Mouse (Mus musculus) hindbrain, embryonic 13.5 days (tissue): ENCODE measurements at regions not wholly inside any gene's neighbourhood (a gene's known extent, or its start where the extent isn't known, plus 50 kb on each side); places are given as distances from the start of the nearest gene placed in this dataset.

Experiments used
- ATAC-seq: fragments of 200-750 bp; cut with Nextera tagmentation; 2 replicates; pipeline ENCODE4 v1.8.0; 2017; ENCODE audit warnings: moderate TSS enrichment; ENCODE audit not compliant: low FRiP score
- H3K27ac ChIP-seq: fragments of 300-500 bp; sonication (generic); 2 replicates; pipeline ENCODE4 v1.5.1; 2015; ENCODE audit warnings: inconsistent platforms, mild to moderate bottlenecking, moderate library complexity
- H3K27me3 ChIP-seq: fragments of 300-500 bp; sonication (generic); 2 replicates; pipeline ENCODE4 v1.6.1; 2015; ENCODE audit warnings: mild to moderate bottlenecking, inconsistent platforms
- H3K36me3 ChIP-seq: fragments of 300-500 bp; sonication (generic); 2 replicates; pipeline ENCODE4 v1.6.1; 2015; ENCODE audit warnings: mild to moderate bottlenecking, inconsistent platforms
- H3K4me1 ChIP-seq: fragments of 300-500 bp; sonication (generic); replicated peaks from 2 replicates; pipeline ENCODE4 v1.6.1; 2015; ENCODE audit warnings: inconsistent platforms
- H3K4me2 ChIP-seq: fragments of 300-500 bp; sonication (generic); 2 replicates; pipeline ENCODE4 v1.6.1; 2015; ENCODE audit warnings: inconsistent platforms, mild to moderate bottlenecking, moderate library complexity
- H3K4me3 ChIP-seq: fragments of 300-500 bp; sonication (generic); 2 replicates; pipeline ENCODE4 v1.5.1; 2015; ENCODE audit warnings: mild to moderate bottlenecking, inconsistent platforms
- H3K9ac ChIP-seq: fragments of 300-500 bp; sonication (generic); 2 replicates; pipeline ENCODE4 v1.6.1; 2015; ENCODE audit warnings: mild to moderate bottlenecking, inconsistent platforms
- H3K9me3 ChIP-seq: fragments of 300-500 bp; sonication (generic); 2 replicates; pipeline ENCODE4 v1.6.1; 2016; ENCODE audit warnings: inconsistent platforms
- WGBS: fragments of 180-500 bp; shearing (Covaris S2); methylation state at CpG from one replicate; pipeline ENCODE4 v1.1.7; 2015; 5-methylcytosine and 5-hydroxymethylcytosine counted together

- Histone ChIP-seq H3K9me3 (no peaks in the 10 kb centered on the region), H3K4me3 (no peak overlapping the region), H3K4me2 (no peak overlapping the region), H3K9ac (no peak overlapping the region), H3K27ac (no peak overlapping the region), H3K4me1 (no peaks in the 10 kb centered on the region), H3K36me3 (no peaks in the 10 kb centered on the region), H3K27me3 (no peaks in the 10 kb centered on the region)
- ATAC-seq: no peak
- 92% methylated on average over 2 of the region's 2 CpGs for WGBS
These were observed 54.1 kb downstream of the Nog start for GRCm38 (mm10) chr11:89247991-89248390.

GRCm38 (mm10) chr11:89243370-89243769, 58.8 kb downstream of the Nog start:
- 13% methylated on average over 3 of the region's 3 CpGs for WGBS
- no peak overlapping the region for H3K4me3 ChIP-seq
- no peak overlapping the region for H3K9ac ChIP-seq
- ATAC-seq: no peak
- no peak overlapping the region for H3K4me2 ChIP-seq
- H3K27me3 ChIP-seq: no peaks in the 10 kb centered on the region
- no peaks in the 10 kb centered on the region for H3K36me3 ChIP-seq
- H3K4me1 ChIP-seq: no peaks in the 10 kb centered on the region
- no peak overlapping the region for H3K27ac ChIP-seq
- H3K9me3 ChIP-seq: no peaks in the 10 kb centered on the region

GRCm38 (mm10) chr11:89242130-89242529, 60.0 kb downstream of the Nog start:
- Histone ChIP-seq H3K36me3 (no peaks in the 10 kb centered on the region), H3K4me3 (no peak overlapping the region), H3K27me3 (no peaks in the 10 kb centered on the region), H3K4me1 (no peaks in the 10 kb centered on the region), H3K9ac (no peak overlapping the region), H3K27ac (no peak overlapping the region), H3K4me2 (no peak overlapping the region), H3K9me3 (no peaks in the 10 kb centered on the region)
- 53% methylated on average over 2 of the region's 2 CpGs for WGBS
- ATAC-seq: no peak

- Histone ChIP-seq H3K36me3 (no peaks in the 10 kb centered on the region), H3K9ac (no peak overlapping the region), H3K4me2 (no peak overlapping the region), H3K9me3 (no peaks in the 10 kb centered on the region), H3K4me1 (no peaks in the 10 kb centered on the region), H3K27ac (no peak overlapping the region), H3K27me3 (no peaks in the 10 kb centered on the region), H3K4me3 (no peak overlapping the region)
- 66% methylated on average over 9 of the region's 9 CpGs for WGBS
- ATAC-seq: no peak
These were observed 62.2 kb downstream of the Nog start for GRCm38 (mm10) chr11:89239891-89240290.

- no peak for ATAC-seq
- H3K27ac ChIP-seq: no peak overlapping the region
- no peak overlapping the region for H3K4me3 ChIP-seq
- WGBS: 93% methylated on average over 3 of the region's 3 CpGs
- no peaks in the 10 kb centered on the region for H3K4me1 ChIP-seq
- no peak overlapping the region for H3K9ac ChIP-seq
- no peaks in the 10 kb centered on the region for H3K36me3 ChIP-seq
- H3K4me2 ChIP-seq: no peak overlapping the region
- H3K27me3 ChIP-seq: no peaks in the 10 kb centered on the region
- H3K9me3 ChIP-seq: no peaks in the 10 kb centered on the region
These were observed 65.2 kb downstream of the Nog start for GRCm38 (mm10) chr11:89236904-89237303.

- Histone ChIP-seq H3K9ac (no peak overlapping the region), H3K36me3 (no peaks in the 10 kb centered on the region), H3K27ac (no peak overlapping the region), H3K4me1 (no peaks in the 10 kb centered on the region), H3K4me3 (no peak overlapping the region), H3K27me3 (no peaks in the 10 kb centered on the region), H3K9me3 (no peaks in the 10 kb centered on the region), H3K4me2 (no peak overlapping the region)
- no peak for ATAC-seq
- WGBS: 55% methylated on average over 9 of the region's 9 CpGs
These were observed 69.2 kb downstream of the Nog start for GRCm38 (mm10) chr11:89232884-89233480.

GRCm38 (mm10) chr11:89229726-89230125, 72.4 kb downstream of the Nog start:
- ATAC-seq: no peak
- Histone ChIP-seq H3K4me3 (no peak overlapping the region), H3K27me3 (no peaks in the 10 kb centered on the region), H3K9ac (no peak overlapping the region), H3K27ac (no peak overlapping the region), H3K9me3 (no peaks in the 10 kb centered on the region), H3K4me1 (no peaks in the 10 kb centered on the region), H3K36me3 (no peaks in the 10 kb centered on the region), H3K4me2 (no peak overlapping the region)
- 69% methylated on average over 5 of the region's 5 CpGs for WGBS

DNA sequence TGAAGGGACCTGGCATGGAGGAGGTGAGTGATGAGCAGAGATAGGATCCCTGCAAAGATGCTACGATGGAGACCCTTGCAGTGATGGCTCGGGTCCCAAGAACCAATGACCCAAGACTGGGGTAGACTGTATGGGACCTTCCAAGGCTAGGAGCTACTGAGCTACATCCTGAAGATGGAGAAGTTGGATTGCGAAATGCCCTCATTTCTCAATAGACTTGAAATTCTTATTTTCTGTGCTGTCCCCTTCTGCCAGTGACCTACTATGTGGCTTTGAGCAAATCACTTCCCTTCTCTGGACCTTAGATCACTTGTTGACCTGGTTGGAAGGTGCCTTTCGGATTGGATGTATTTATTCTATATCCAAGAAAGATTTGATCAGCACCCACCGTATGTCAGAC, 88.9 kb downstream of the Nog start:
- peaks cover 5% of the 10 kb centered on the region; the same call in 1 of the 2 replicates for H3K4me1 ChIP-seq
- no peaks in the 10 kb centered on the region for H3K36me3 ChIP-seq
- 93% methylated on average over 5 of the region's 5 CpGs for WGBS
- ATAC-seq: no peak
- no peak overlapping the region for H3K27ac ChIP-seq
- no peak overlapping the region for H3K4me2 ChIP-seq
- no peak overlapping the region for H3K9ac ChIP-seq
- no peak overlapping the region for H3K4me3 ChIP-seq
- H3K9me3 ChIP-seq: no peaks in the 10 kb centered on the region
- no peaks in the 10 kb centered on the region for H3K27me3 ChIP-seq

GRCm38 (mm10) chr11:89209531-89209950, 92.6 kb downstream of the Nog start:
- no peak for ATAC-seq
- H3K9me3 ChIP-seq: no peaks in the 10 kb centered on the region
- 25% methylated on average over 11 of the region's 11 CpGs for WGBS
- H3K4me3 ChIP-seq: no peak overlapping the region
- H3K4me1 ChIP-seq: peaks cover 5% of the 10 kb centered on the region; the same call in 1 of the 2 replicates
- H3K27me3 ChIP-seq: no peaks in the 10 kb centered on the region
- no peak overlapping the region for H3K9ac ChIP-seq
- no peak overlapping the region for H3K27ac ChIP-seq
- no peaks in the 10 kb centered on the region for H3K36me3 ChIP-seq
- H3K4me2 ChIP-seq: no peak overlapping the region

- no peak overlapping the region for H3K4me2 ChIP-seq
- no peaks in the 10 kb centered on the region for H3K27me3 ChIP-seq
- H3K4me3 ChIP-seq: no peak overlapping the region
- no peak for ATAC-seq
- H3K27ac ChIP-seq: no peak overlapping the region
- H3K36me3 ChIP-seq: no peaks in the 10 kb centered on the region
- no peaks in the 10 kb centered on the region for H3K9me3 ChIP-seq
- H3K9ac ChIP-seq: no peak overlapping the region
- H3K4me1 ChIP-seq: peaks cover 5% of the 10 kb centered on the region; the same call in 1 of the 2 replicates
- 54% methylated on average over 6 of the region's 6 CpGs for WGBS
These were observed 93.1 kb downstream of the Nog start for GRCm38 (mm10) chr11:89209072-89209471.

DNA sequence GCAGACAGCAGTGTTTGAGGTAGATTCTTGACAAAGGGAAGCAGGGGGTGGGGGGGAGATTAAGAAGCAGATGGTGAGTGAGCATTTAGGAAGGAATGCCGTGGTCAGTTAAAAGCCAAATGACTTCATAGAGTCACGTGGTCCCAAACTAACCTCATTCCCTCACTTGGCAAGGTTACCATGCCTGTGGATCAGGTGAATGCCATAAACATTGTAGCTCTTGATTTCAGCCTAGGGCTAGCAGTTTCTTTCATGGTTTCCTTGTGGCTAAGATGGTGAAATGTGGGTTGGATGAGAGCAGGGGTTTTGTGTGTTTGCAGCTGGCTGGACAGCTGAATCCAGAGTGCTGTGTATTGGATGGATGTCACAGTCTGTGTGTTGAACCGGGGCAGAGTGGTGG, 95.3 kb downstream of the Nog start:
- H3K36me3 ChIP-seq: no peaks in the 10 kb centered on the region
- H3K9ac ChIP-seq: no peak overlapping the region
- peaks cover 5% of the 10 kb centered on the region; the same call in 1 of the 2 replicates for H3K4me1 ChIP-seq
- H3K9me3 ChIP-seq: no peaks in the 10 kb centered on the region
- H3K27ac ChIP-seq: no peak overlapping the region
- 54% methylated on average over 3 of the region's 3 CpGs for WGBS
- H3K27me3 ChIP-seq: no peaks in the 10 kb centered on the region
- no peak overlapping the region for H3K4me2 ChIP-seq
- no peak for ATAC-seq
- no peak overlapping the region for H3K4me3 ChIP-seq

DNA sequence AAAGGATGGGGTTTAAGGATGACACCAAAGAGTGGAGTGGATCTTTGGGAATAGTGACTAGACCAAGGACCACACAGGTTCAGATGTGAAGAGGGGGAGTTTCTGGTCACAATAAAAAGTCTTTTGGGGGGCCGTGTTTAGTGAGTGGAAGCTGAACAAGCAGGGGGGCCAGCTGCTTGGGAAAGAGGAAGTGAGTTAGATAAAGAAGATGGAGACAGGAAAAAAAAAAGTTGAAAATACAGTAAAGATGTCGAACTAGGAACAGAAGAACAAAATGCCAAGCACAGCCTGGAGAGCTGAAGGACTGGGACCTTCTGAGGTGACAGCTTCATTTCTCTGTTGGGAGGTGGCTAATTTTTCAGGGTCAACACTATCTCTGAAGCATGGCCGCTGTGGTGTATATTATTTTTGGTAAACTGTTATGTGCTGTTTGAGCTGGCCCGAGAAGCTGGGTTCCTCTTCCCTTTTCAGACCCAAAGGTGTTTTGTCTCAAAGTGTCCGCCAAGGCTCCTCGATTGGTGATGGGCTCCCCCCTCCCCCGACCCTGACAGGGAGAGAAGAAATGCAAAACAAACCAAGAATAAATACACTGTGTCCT, 97.1 kb downstream of the Nog start:
- Histone ChIP-seq H3K9ac (no peak overlapping the region), H3K4me3 (no peak overlapping the region), H3K4me1 (peaks cover 5% of the 10 kb centered on the region; the same call in 1 of the 2 replicates), H3K4me2 (no peak overlapping the region), H3K27me3 (no peaks in the 10 kb centered on the region), H3K36me3 (no peaks in the 10 kb centered on the region), H3K27ac (no peak overlapping the region), H3K9me3 (no peaks in the 10 kb centered on the region)
- ATAC-seq: no peak
- 77% methylated on average over 7 of the region's 7 CpGs for WGBS

DNA sequence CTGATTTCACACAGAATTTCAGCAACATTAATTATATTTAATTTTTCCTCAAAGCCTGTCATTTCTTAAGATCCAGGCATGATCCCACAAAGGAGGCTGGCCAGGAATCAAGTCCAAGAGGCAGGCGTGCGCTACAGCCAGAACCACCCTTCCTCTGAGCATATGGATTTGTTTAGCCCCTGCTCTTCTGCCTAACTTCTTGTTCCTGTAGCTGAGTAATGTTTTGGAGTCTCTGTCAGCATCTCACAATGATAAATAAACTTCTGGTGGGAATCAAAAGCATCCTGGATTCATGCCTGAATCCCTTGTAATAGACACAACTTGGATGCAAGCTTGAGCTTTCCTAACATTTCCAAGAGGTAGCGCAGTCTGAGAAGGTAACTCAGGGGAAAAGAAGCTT, 101.7 kb downstream of the Nog start:
- no peak overlapping the region for H3K4me2 ChIP-seq
- WGBS: 92% methylated on average over 3 of the region's 3 CpGs
- no peaks in the 10 kb centered on the region for H3K4me1 ChIP-seq
- no peaks in the 10 kb centered on the region; the same call in 1 of the 2 replicates for H3K9me3 ChIP-seq
- no peak for ATAC-seq
- H3K27ac ChIP-seq: no peak overlapping the region
- no peaks in the 10 kb centered on the region for H3K36me3 ChIP-seq
- no peak overlapping the region for H3K4me3 ChIP-seq
- no peaks in the 10 kb centered on the region for H3K27me3 ChIP-seq
- H3K9ac ChIP-seq: no peak overlapping the region
